Mouse (Mus musculus) erythroid progenitor cell, adult 5-6 weeks (primary cell): ENCODE results near the gene Ltk. TPM values are rescaled to one million over a fixed set of nuclear protein-coding genes. Genes with fewer than 3 reads are reported as not detected.
A peak's percentile ranks its signal among the peaks of the same experiment; 100 is the strongest.

ENCODE experiments used
- ATAC-seq: replicated peaks from 2 replicates; pipeline ENCODE4 v1.8.0; 2016; ENCODE audit warnings: moderate number of reproducible peaks, mild to moderate bottlenecking, moderate TSS enrichment, inconsistent platforms; ENCODE audit not compliant: poor library complexity, low FRiP score, severe bottlenecking
- total RNA-seq, 2 experiments: library from RNA; stranded (forward) in 1 of 2; stranded (reverse) in 1 of 2; fragments of 150-400 nt in 1 of 2; fragments of 186-747, 209-891 nt in 1 of 2; gene quantifications; 2 replicates each; pipeline versions ENCODE4 v1.2.3 to v1.2.4; 2015 to 2017; ENCODE audit warnings: low replicate concordance in 2 of 2

The Ltk gene
- total RNA-seq (2015; ENCODE audit: low replicate concordance) (not detected in 2 replicates), total RNA-seq (2017; ENCODE audit: low replicate concordance) (not detected in 2 replicates)

GRCm38 (mm10) chr2:119760251-119760650, at the start of gene Ltk:
Ltk (minus strand) TSS chr2:119760431.
- no peak for ATAC-seq

- no peak for ATAC-seq
Observed at GRCm38 (mm10) chr2:119808881-119809280, 48.6 kb upstream of the Ltk start.

GRCm38 (mm10) chr2:119808438-119808837, 48.2 kb upstream of the Ltk start:
- no peak for ATAC-seq

- no peak for ATAC-seq
Observed at GRCm38 (mm10) chr2:119805536-119805935, 45.3 kb upstream of the Ltk start.

GRCm38 (mm10) chr2:119804776-119805175, 44.5 kb upstream of the Ltk start:
- ATAC-seq, result no peak

GRCm38 (mm10) chr2:119804275-119804628, 44.0 kb upstream of the Ltk start:
- ATAC-seq, result no peak

- no peak for ATAC-seq
Observed at GRCm38 (mm10) chr2:119803618-119804274, 43.5 kb upstream of the Ltk start.

- no peak for ATAC-seq
Observed at GRCm38 (mm10) chr2:119802767-119803617, 42.8 kb upstream of the Ltk start.

GRCm38 (mm10) chr2:119800876-119801846, 40.9 kb upstream of the Ltk start:
- ATAC-seq, result no peak

- ATAC-seq, result no peak
Observed at GRCm38 (mm10) chr2:119799961-119800550, 39.8 kb upstream of the Ltk start.

GRCm38 (mm10) chr2:119799181-119799960, 39.1 kb upstream of the Ltk start:
- ATAC-seq, result no peak

- 0 out of 2 replicates have a peak, but pooled peaks have one; percentile 34 for ATAC-seq
Observed at GRCm38 (mm10) chr2:119798246-119798927, 38.2 kb upstream of the Ltk start.

- no peak for ATAC-seq
Observed at GRCm38 (mm10) chr2:119797279-119797783, 37.1 kb upstream of the Ltk start, which contains the start of gene Tyro3. Tyro3 (plus strand) TSS chr2:119797733.

GRCm38 (mm10) chr2:119789996-119790395, 29.8 kb upstream of the Ltk start:
- no peak for ATAC-seq

- ATAC-seq, result peak; percentile 99
Observed at GRCm38 (mm10) chr2:119787206-119787883, 27.1 kb upstream of the Ltk start, which contains the start of gene Rpap1. Rpap1 (minus strand) TSS chr2:119787537.

- ATAC-seq, result no peak
Observed at GRCm38 (mm10) chr2:119767246-119767645, 7.0 kb upstream of the Ltk start.

GRCm38 (mm10) chr2:119763924-119764323, 3.7 kb upstream of the Ltk start:
- ATAC-seq, result no peak
